Mouse (Mus musculus) forebrain, postnatal 0 days (tissue): ENCODE measurements around the gene Gm7137. TPM values are rescaled to one million over a fixed set of nuclear protein-coding genes. Genes with fewer than 3 reads are reported as not detected.
"Not testable (repeated sequence)": the region's sequence is repeated elsewhere in the genome, so short reads cannot be mapped to it uniquely, and the experiment has no call there.

Experiments
- ATAC-seq: fragments of 200-750 bp; cut with Nextera tagmentation; 2 replicates; pipeline ENCODE4 v1.8.0; 2017; ENCODE audit warnings: mild to moderate bottlenecking, moderate library complexity
- DNase-seq: peaks from one replicate; pipeline ENCODE4 v3.0.0-alpha.2; 2015
- H3K27ac ChIP-seq: fragments of 300-500 bp; sonication (generic); 2 replicates; pipeline ENCODE4 v1.5.1; 2014; ENCODE audit warnings: low read depth, mild to moderate bottlenecking, antibody characterized with exemption, low read length, moderate library complexity, mixed read lengths
- H3K27me3 ChIP-seq: fragments of 300-500 bp; sonication (generic); 2 replicates; pipeline ENCODE4 v1.6.1; 2014; ENCODE audit warnings: mild to moderate bottlenecking, low read length, mixed read lengths; ENCODE audit not compliant: insufficient read depth
- H3K36me3 ChIP-seq: fragments of 300-500 bp; sonication (generic); 2 replicates; pipeline ENCODE4 v1.6.1; 2014; ENCODE audit warnings: mild to moderate bottlenecking, moderate library complexity; ENCODE audit not compliant: insufficient read depth
- H3K4me1 ChIP-seq: fragments of 300-500 bp; sonication (generic); 2 replicates; pipeline ENCODE4 v1.6.1; 2014; ENCODE audit warnings: antibody characterized with exemption; ENCODE audit not compliant: insufficient read depth
- H3K4me2 ChIP-seq: fragments of 300-500 bp; sonication (generic); 2 replicates; pipeline ENCODE4 v1.6.1; 2014; ENCODE audit warnings: low read depth, mild to moderate bottlenecking, moderate library complexity
- H3K4me3 ChIP-seq: fragments of 300-500 bp; sonication (generic); 2 replicates; pipeline ENCODE4 v1.5.1; 2014; ENCODE audit warnings: low read depth, low read length, mixed read lengths
- H3K9ac ChIP-seq: fragments of 300-500 bp; sonication (generic); 2 replicates; pipeline ENCODE4 v1.6.1; 2014; ENCODE audit warnings: mild to moderate bottlenecking
- H3K9me3 ChIP-seq: fragments of 300-500 bp; sonication (generic); 2 replicates; pipeline ENCODE4 v1.6.1; 2016; ENCODE audit warnings: low read length
- CTCF ChIP-seq: sonication (generic); IDR thresholded peaks from 2 replicates; pipeline ENCODE4 v1.5.1; 2016; ENCODE audit warnings: antibody characterized with exemption, control low read depth, low read depth
- WGBS: fragments of 180-500 bp; shearing (Covaris S2); extraction: QIAGEN DNeasy Blood & Tissue Kit; methylation state at CpG from one replicate; pipeline ENCODE4 v1.1.7; 2014; 5-methylcytosine and 5-hydroxymethylcytosine counted together
- polyA plus RNA-seq: library from polyadenylated mRNA; unstranded; fragments of >200 nt; fragmentation: Nextera tagmentation; extraction: Ambion mirVana; gene quantifications from 2 replicates; pipeline ENCODE4 v1.2.1, GENCODE M21; 2015
- total RNA-seq: library from RNA; depleted of rRNA; stranded (reverse); fragments of >200 nt; gene quantifications from 2 replicates; pipeline ENCODE4 v1.2.3, GENCODE M21; 2014

Gene Gm7137
- total and polyA plus RNA-seq, 2 experiments from 2014 or later: not detected

DNA sequence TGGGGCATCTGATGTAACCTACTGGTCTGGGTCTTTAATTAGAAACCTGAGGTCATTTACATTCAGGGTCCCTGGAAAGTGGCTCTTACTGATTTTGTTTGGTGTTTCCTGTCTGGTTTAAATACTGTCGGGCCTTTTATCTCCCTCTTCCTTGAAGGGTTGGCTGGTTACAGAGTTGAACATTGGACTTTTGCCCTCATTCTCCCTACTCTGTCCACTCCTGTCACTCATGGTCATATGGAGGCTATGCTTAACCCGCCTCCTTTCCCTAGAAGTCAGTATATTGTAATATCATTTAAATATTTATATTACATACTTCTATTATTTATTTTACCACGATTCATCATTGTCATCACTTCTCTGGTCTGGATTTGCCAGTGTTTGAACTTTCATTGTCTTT lies 16.1 kb upstream of the Gm7137 start:
- DNase-seq (no peak), ATAC-seq (no peak)
- Histone ChIP-seq H3K27me3 (no peaks in the 10 kb centered on the region), H3K9ac (no peak overlapping the region), H3K4me3 (no peak overlapping the region), H3K9me3 (no peaks in the 10 kb centered on the region), H3K4me1 (no peaks in the 10 kb centered on the region), H3K4me2 (no peak overlapping the region), H3K27ac (no peak overlapping the region), H3K36me3 (no peaks in the 10 kb centered on the region)
- no peak for TF ChIP-seq CTCF
- WGBS: 78% methylated on average over 3 of the region's 3 CpGs

DNA sequence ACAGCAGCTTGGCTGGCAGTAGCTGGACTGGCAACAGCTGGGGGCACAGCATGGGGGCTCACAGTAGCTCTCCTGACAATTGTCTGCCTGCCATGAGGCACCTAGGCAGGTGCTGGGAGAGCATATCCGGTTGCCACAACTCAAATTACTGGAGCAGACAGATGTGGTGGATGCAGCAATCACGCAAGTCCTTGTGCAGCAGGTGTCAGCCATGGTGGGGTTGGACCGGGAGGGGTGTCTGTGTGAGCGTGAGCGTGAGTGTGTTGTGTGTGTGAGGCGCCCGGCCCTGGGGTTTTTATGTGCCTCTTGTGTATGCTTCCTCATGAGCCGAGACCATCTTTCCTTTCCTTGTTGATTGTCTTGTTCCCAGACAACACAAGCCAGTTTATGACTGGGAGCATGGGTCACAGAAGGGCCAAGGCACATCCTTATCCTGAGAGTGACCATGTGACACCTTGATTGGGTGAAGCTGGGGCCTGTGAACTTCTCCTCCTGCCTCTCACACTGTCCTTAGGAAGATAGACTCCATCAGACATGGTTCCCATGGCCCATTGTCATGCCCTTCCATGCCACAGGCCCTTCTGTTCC lies 11.0 kb upstream of the Gm7137 start, which contains the start of gene Gm19668:
Gene Gm19668 (minus strand): TSS at position 213 of the 588 bp plus-strand sequence.
- Histone ChIP-seq H3K27ac (no peak within 1 kb of the TSS), H3K36me3 (no peaks in the 10 kb centered on the region), H3K4me2 (no peak within 1 kb of the TSS), H3K27me3 (no peaks in the 10 kb centered on the region), H3K9me3 (no peaks in the 10 kb centered on the region), H3K4me1 (no peaks in the 10 kb centered on the region), H3K4me3 (no peak within 1 kb of the TSS), H3K9ac (no peak within 1 kb of the TSS)
- 61% methylated on average over 8 of the region's 8 CpGs for WGBS
- ATAC-seq (no peak), DNase-seq (no peak)
- no peak for TF ChIP-seq CTCF

DNA sequence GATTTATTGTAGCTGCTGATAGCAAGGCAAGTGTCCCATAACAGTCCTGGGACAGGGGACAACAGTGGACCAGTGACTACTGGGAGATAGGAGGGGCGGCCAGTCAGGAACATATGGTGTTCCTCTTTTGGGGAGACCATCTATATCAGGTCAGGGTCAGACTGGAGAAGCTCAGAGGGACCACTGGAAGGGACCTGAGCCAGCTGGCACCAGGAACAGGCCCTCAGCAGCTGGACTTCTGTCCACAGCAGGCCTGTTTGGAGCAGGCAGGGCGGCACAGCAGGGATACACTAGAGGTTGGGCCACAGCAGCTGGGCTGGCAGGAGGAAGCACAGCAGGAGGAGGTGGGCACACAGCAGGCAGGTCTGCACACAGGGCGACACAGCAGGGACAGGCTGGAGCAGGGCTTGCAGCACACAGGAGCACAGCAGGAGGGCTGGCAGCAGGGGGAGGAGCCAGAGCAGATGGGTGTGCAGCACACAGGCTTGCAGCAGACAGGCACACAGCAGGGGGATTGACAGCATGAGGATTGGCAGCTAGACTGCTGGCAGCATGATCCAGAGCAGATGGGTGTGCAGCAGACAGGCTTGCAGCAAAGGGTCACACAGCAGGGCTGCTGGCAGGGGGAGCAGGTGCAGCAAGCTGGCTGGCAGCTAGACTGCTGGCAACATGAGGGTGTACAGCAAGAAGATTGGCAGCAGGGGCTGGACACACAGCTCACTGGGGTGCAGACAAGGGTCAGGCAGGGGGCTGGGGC lies 10.3 kb upstream of the Gm7137 start:
- H3K27ac ChIP-seq, H3K27me3 ChIP-seq, H3K9me3 ChIP-seq, DNase-seq, H3K4me1 ChIP-seq, H3K4me2 ChIP-seq, ATAC-seq, H3K9ac ChIP-seq, H3K4me3 ChIP-seq, H3K36me3 ChIP-seq: not testable (repeated sequence)
- WGBS: 54% methylated on average over 2 of the region's 3 CpGs

DNA sequence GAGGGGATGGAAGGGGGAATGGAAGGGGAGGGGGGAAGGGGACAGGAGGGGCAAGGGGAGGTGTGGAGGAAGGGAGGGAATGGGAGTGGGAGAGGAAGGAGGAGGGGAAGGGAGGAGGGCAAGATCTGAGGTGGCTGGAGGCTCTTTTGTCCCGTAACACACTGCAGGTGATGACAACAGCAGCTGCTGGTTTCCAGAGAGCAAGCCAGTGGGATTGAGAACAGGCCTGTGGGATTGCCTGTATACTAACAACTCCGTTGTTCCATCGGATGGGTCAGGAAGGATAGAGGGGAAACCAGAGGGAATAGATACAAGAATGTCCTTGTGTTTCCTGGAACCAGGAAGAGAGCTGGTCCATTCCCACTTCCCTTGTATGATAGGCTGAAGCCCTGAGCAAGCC lies 9.7 kb upstream of the Gm7137 start:
- ATAC-seq: no peak
- H3K9me3 ChIP-seq: no peaks in the 10 kb centered on the region
- DNase-seq: no peak
- no peaks in the 10 kb centered on the region for H3K27me3 ChIP-seq
- H3K9ac ChIP-seq: no peak overlapping the region
- H3K36me3 ChIP-seq: no peaks in the 10 kb centered on the region
- no peak for TF ChIP-seq CTCF
- 12% methylated on average over 3 of the region's 3 CpGs for WGBS
- no peak overlapping the region for H3K27ac ChIP-seq
- no peak overlapping the region for H3K4me2 ChIP-seq
- H3K4me3 ChIP-seq: no peak overlapping the region
- no peaks in the 10 kb centered on the region for H3K4me1 ChIP-seq

DNA sequence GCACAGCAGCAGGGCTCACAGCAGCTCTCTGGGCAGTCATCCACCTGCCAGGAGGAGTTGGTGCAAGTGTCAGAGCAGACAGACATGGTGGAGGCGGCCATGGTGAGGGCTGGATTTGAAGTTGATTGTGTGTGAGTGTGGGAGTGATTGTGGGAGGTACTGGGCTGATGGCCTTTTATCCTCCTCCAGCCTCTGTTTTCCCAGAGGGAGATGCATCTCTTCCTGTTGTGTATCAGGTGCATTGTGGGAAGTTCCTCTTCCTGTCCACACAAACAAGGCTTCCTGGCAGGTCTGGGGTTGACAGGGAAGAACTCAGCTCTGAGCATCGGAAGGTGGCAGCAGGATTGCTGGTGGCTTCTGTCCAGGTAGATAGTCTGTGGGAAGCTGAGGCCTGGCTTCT lies 7.0 kb upstream of the Gm7137 start, which contains the start of gene Gm9639:
Gene Gm9639 (minus strand): TSS at position 101 of the 400 bp plus-strand sequence.
- Histone ChIP-seq H3K27ac (no peak within 1 kb of the TSS), H3K4me2 (no peak within 1 kb of the TSS), H3K4me1 (no peaks in the 10 kb centered on the region), H3K4me3 (no peak within 1 kb of the TSS), H3K9me3 (no peaks in the 10 kb centered on the region), H3K36me3 (no peaks in the 10 kb centered on the region), H3K27me3 (no peaks in the 10 kb centered on the region), H3K9ac (no peak within 1 kb of the TSS)
- ATAC-seq (no peak), DNase-seq (no peak)
- 48% methylated on average over 2 of the region's 2 CpGs for WGBS
- no peak for TF ChIP-seq CTCF

DNA sequence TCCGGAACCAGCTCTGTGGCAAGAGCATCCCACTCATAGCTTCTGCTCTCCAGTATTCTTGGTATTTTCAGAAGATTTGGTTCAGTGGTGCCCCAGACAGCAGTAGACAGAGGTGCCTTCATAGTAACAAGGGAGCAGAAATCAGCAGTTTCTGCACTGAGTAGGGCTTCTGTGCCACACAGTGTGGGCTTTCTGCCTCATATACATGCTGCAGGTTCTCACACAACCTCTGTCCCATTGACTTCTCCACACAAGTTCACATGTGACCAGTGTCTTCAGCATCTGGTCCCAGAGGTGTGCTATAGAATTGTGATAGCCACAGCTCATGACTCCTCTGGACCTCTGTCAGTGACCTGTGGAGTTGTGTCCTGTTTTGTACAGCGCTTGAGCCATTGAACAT lies 621 bp upstream of the Gm7137 start:
- no peak overlapping the region for H3K27ac ChIP-seq
- no peak for ATAC-seq
- H3K4me2 ChIP-seq: no peak overlapping the region
- DNase-seq: no peak
- no peak overlapping the region for H3K9ac ChIP-seq
- no peaks in the 10 kb centered on the region for H3K4me1 ChIP-seq
- no peaks in the 10 kb centered on the region for H3K27me3 ChIP-seq
- no peak overlapping the region for H3K4me3 ChIP-seq
- TF ChIP-seq CTCF: no peak
- WGBS: 83% methylated on average over 2 of the region's 2 CpGs
- no peaks in the 10 kb centered on the region for H3K9me3 ChIP-seq
- H3K36me3 ChIP-seq: no peaks in the 10 kb centered on the region

DNA sequence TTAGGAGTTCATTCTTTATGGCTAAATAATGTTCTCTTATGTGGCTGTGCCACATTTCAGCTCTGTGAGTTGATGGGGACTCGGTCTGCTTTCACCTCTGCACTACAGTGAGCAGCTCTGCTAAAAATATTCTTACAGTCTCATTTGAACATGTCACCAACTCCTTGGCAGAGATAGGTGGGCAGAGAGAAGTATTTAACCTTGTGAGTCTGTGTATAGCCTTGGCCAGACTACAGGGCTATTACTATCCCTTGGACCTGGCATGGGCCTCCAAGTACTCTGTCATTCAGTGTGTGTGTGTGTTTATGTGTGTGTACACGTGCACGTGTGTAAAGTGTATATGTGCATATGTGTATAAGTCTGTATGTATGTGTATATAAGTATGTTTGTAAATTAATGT lies 4.6 kb downstream of the Gm7137 start:
- not testable (repeated sequence) for H3K27ac ChIP-seq, ATAC-seq, H3K9ac ChIP-seq, H3K4me1 ChIP-seq, H3K36me3 ChIP-seq, H3K9me3 ChIP-seq, H3K27me3 ChIP-seq, DNase-seq, H3K4me2 ChIP-seq, H3K4me3 ChIP-seq
- 67% methylated on average over 1 of the region's 3 CpGs for WGBS

DNA sequence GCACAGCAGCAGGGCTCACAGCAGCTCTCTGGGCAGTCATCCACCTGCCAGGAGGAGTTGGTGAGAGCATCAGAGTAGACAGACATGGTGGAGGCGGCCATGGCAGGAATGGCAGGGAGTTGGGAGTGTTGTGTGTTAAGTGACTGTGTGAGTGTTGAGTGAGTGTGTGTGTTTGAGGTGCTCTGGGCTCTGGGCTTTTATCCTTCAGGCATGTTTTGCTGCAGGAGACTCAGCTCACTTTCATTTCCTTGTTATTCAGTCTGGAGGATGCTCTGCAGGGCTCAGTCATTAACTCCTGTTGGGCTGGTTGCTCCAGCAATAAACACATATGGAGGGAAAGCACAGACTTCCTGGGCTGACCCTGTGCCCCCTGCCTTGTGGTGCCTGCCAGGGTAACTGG lies 5.6 kb downstream of the Gm7137 start, which contains the start of gene Gm3250:
Gene Gm3250 (minus strand): TSS at position 101 of the 400 bp plus-strand sequence.
- not testable (repeated sequence) for H3K9ac ChIP-seq, ATAC-seq, H3K4me3 ChIP-seq, H3K27ac ChIP-seq, H3K4me1 ChIP-seq, H3K36me3 ChIP-seq, H3K4me2 ChIP-seq, H3K27me3 ChIP-seq, DNase-seq, H3K9me3 ChIP-seq
- WGBS: no CpG with 5 or more reads among the region's 1 CpGs

DNA sequence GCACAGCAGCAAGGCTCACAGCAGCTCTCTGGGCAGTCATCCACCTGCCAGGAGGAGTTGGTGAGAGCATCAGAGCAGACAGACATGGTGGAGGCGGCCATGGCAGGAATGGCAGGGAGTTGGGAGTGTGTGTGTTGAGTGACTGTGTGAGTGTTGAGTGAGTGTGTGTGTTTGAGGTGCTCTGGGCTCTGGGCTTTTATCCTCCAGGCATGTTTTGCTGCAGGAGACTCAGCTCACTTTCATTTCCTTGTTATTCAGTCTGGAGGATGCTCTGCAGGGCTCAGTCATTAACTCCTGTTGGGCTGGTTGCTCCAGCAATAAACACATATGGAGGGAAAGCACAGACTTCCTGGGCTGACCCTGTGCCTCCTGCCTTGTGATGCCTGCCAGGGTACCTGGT lies 11.2 kb downstream of the Gm7137 start, which contains the start of gene Gm7138:
Gene Gm7138 (minus strand): TSS at position 101 of the 400 bp plus-strand sequence.
- not testable (repeated sequence) for H3K27me3 ChIP-seq, H3K9ac ChIP-seq, ATAC-seq, H3K4me1 ChIP-seq, H3K4me3 ChIP-seq, H3K4me2 ChIP-seq, H3K9me3 ChIP-seq, H3K36me3 ChIP-seq, DNase-seq, H3K27ac ChIP-seq
- WGBS: 45% methylated on average over 1 of the region's 1 CpGs

DNA sequence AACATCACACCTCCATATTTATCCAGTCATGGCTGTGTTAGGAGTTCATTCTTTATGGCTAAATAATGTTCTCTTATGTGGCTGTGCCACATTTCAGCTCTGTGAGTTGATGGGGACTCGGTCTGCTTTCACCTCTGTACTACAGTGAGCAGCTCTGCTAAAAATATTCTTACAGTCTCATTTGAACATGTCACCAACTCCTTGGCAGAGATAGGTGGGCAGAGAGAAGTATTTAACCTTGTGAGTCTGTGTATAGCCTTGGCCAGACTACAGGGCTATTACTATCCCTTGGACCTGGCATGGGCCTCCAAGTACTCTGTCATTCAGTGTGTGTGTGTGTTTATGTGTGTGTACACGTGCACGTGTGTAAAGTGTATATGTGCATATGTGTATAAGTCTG lies 15.9 kb downstream of the Gm7137 start:
- 100% methylated on average over 1 of the region's 3 CpGs for WGBS
- H3K27me3 ChIP-seq, H3K9me3 ChIP-seq, ATAC-seq, DNase-seq, H3K9ac ChIP-seq, H3K4me2 ChIP-seq, H3K4me1 ChIP-seq, H3K36me3 ChIP-seq, H3K27ac ChIP-seq, H3K4me3 ChIP-seq: not testable (repeated sequence)
